Mouse (Mus musculus): ENCODE data around the gene Srgap3.

DNA sequence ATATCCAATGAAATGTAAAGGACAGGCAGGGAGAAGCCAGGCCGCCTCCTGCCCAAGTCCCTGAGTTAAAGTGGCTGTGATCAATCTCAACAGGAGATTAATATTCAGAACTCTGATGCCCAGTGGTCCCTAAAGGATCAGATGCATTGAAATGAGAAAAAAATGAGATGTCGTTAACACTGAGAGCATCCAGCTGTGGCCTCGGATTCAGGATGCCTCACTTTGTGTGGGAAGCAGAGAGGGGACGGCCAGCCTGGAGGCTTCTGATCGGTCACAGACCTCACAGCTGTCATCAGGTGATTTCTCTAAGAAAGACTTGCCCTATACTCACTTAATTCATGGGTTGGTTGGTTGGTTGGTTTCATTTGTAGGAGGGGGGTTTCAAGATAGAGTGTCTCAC, 106.7 kb downstream of the Srgap3 start:
- no peak for TF ChIP-seq POLR2A (IDR thresholded peaks at IDR 0.05; ENCODE audit: low read depth, low read length)
- TF ChIP-seq CTCF (IDR thresholded peaks at IDR 0.05; ENCODE audit: borderline replicate concordance, insufficient read depth, low read length), result no peak

Measured in embryonic fibroblast, embryonic 13.5 days (primary cell).